Mouse (Mus musculus) kidney, adult 2 months (tissue): Measurements from ENCODE around the gene Nsun5. TPM values are rescaled to one million over a fixed set of nuclear protein-coding genes. Genes with fewer than 3 reads are reported as not detected.
"Not testable (repeated sequence)": the region's sequence is repeated elsewhere in the genome, so short reads cannot be mapped to it uniquely, and the experiment has no call there.

Experiments
- DNase-seq: peaks from one replicate; pipeline ENCODE4 v3.0.0; 2021
- H3K27ac ChIP-seq: fragments of 200-500 bp; 2 replicates; pipeline ENCODE4 v1.5.1; 2012; ENCODE audit warnings: low read depth, low read length, control low read depth, inconsistent platforms; ENCODE audit not compliant: insufficient read depth
- H3K27me3 ChIP-seq: fragments of 200-500 bp; replicated peaks from 2 replicates; pipeline ENCODE4 v1.6.1; 2012; ENCODE audit warnings: mild to moderate bottlenecking, moderate library complexity, low read length, inconsistent platforms; ENCODE audit not compliant: control insufficient read depth, insufficient read depth
- H3K36me3 ChIP-seq: fragments of 200-500 bp; 2 replicates; pipeline ENCODE4 v1.6.1; 2012; ENCODE audit warnings: mild to moderate bottlenecking, moderate library complexity, low read length, inconsistent platforms; ENCODE audit not compliant: control insufficient read depth, insufficient read depth
- H3K4me1 ChIP-seq: fragments of 200-500 bp; 2 replicates; pipeline ENCODE4 v1.6.1; 2011; ENCODE audit warnings: low read length; ENCODE audit not compliant: control insufficient read depth, insufficient read depth
- H3K4me3 ChIP-seq: fragments of 200-500 bp; 2 replicates; pipeline ENCODE4 v1.5.1; 2011; ENCODE audit warnings: mild to moderate bottlenecking, low read depth, low read length, control low read depth; ENCODE audit not compliant: insufficient read depth
- CTCF ChIP-seq: fragments of 200-500 bp; conservative IDR thresholded peaks from 2 replicates; pipeline ENCODE4 v1.5.1; 2011; ENCODE audit warnings: low read depth, mild to moderate bottlenecking, control low read depth, low read length, moderate library complexity, mixed read lengths; ENCODE audit not compliant: insufficient read depth, insufficient read length
- POLR2A ChIP-seq: fragments of 200-500 bp; IDR thresholded peaks from one replicate; pipeline ENCODE4 v1.6.1; 2011; ENCODE audit warnings: low read depth, low read length, control low read depth
- WGBS: fragments of 180-500 bp; shearing (Covaris S2); methylation state at CpG from one replicate; pipeline ENCODE4 v1.1.7; 2018; 5-methylcytosine and 5-hydroxymethylcytosine counted together
- polyA plus RNA-seq: library from polyadenylated mRNA; depleted of rRNA; stranded (reverse); fragments of >200 nt; gene quantifications from 2 replicates; pipeline ENCODE4 v1.2.3, GENCODE M21; 2012

Gene Nsun5
- polyA plus RNA-seq, 1 experiment, result 23.6 TPM

GRCm38 (mm10) chr5:135357556-135357955 lies 12.2 kb upstream of the Nsun5 start:
- TF ChIP-seq POLR2A, result no peak
- TF ChIP-seq CTCF, result no peak
- peaks cover 1% of the 10 kb centered on the region; the same call in 1 of the 2 replicates for H3K27me3 ChIP-seq
- H3K27ac ChIP-seq, result no peak overlapping the region
- H3K36me3 ChIP-seq, result no peaks in the 10 kb centered on the region
- WGBS, result 78% methylated on average over 2 of the region's 2 CpGs
- no peak overlapping the region for H3K4me3 ChIP-seq
- H3K4me1 ChIP-seq, result no peaks in the 10 kb centered on the region
- peak; percentile 56 for DNase-seq

GRCm38 (mm10) chr5:135359772-135360171 lies 10.0 kb upstream of the Nsun5 start:
- DNase-seq, result no peak
- H3K27me3 ChIP-seq, result peaks cover 1% of the 10 kb centered on the region; the same call in 1 of the 2 replicates
- H3K4me3 ChIP-seq, result no peak overlapping the region
- H3K4me1 ChIP-seq, result no peaks in the 10 kb centered on the region
- 79% methylated on average over 2 of the region's 2 CpGs for WGBS
- no peak for TF ChIP-seq POLR2A
- no peak for TF ChIP-seq CTCF
- no peaks in the 10 kb centered on the region for H3K36me3 ChIP-seq
- H3K27ac ChIP-seq, result no peak overlapping the region

- H3K27ac ChIP-seq, result no peak overlapping the region
- no peak for DNase-seq
- WGBS, result 86% methylated on average over 3 of the region's 3 CpGs
Observed at GRCm38 (mm10) chr5:135362572-135362971, 7.2 kb upstream of the Nsun5 start.

GRCm38 (mm10) chr5:135363540-135363939 lies 6.2 kb upstream of the Nsun5 start:
- DNase-seq, result peak; percentile 18
- peak; percentile 67 for TF ChIP-seq CTCF
- no peak for TF ChIP-seq POLR2A
- H3K4me3 ChIP-seq, result no peak overlapping the region
- no peaks in the 10 kb centered on the region for H3K36me3 ChIP-seq
- H3K27me3 ChIP-seq, result no peaks in the 10 kb centered on the region
- no peak overlapping the region for H3K27ac ChIP-seq
- WGBS, result 29% methylated on average over 12 of the region's 12 CpGs
- H3K4me1 ChIP-seq, result no peaks in the 10 kb centered on the region

More at GRCm38 (mm10) chr5:135362572-135362971, 7.2 kb upstream of the Nsun5 start:
- Histone ChIP-seq H3K36me3 (no peaks in the 10 kb centered on the region), H3K4me3 (no peak overlapping the region), H3K27me3 (peaks cover under 1% of the 10 kb centered on the region; the same call in 1 of the 2 replicates), H3K4me1 (no peaks in the 10 kb centered on the region)
- no peak for TF ChIP-seq CTCF
- no peak for TF ChIP-seq POLR2A

GRCm38 (mm10) chr5:135367841-135368240 lies 1.9 kb upstream of the Nsun5 start:
- peak; percentile 12 for DNase-seq
- 59% methylated on average over 6 of the region's 6 CpGs for WGBS
- Histone ChIP-seq H3K27me3 (no peaks in the 10 kb centered on the region), H3K4me1 (peaks cover 3% of the 10 kb centered on the region; the same call in 1 of the 2 replicates), H3K36me3 (no peaks in the 10 kb centered on the region), H3K27ac (no peak overlapping the region), H3K4me3 (no peak overlapping the region)
- TF ChIP-seq CTCF (no peak), POLR2A (no peak)

GRCm38 (mm10) chr5:135368312-135368711 lies 1.4 kb upstream of the Nsun5 start:
- TF ChIP-seq CTCF (no peak), POLR2A (no peak)
- no peaks in the 10 kb centered on the region for H3K27me3 ChIP-seq
- WGBS, result 83% methylated on average over 6 of the region's 6 CpGs
- no peak for DNase-seq
- no peak overlapping the region for H3K27ac ChIP-seq
- no peaks in the 10 kb centered on the region for H3K36me3 ChIP-seq
- no peak overlapping the region for H3K4me3 ChIP-seq
- peaks cover 3% of the 10 kb centered on the region; the same call in 1 of the 2 replicates for H3K4me1 ChIP-seq

- not testable (repeated sequence) for DNase-seq, H3K36me3 ChIP-seq, H3K27me3 ChIP-seq, H3K4me1 ChIP-seq, H3K27ac ChIP-seq
- 56% methylated on average over 9 of the region's 9 CpGs for WGBS
- peak overlapping the region; percentile 86 for H3K4me3 ChIP-seq
Observed at GRCm38 (mm10) chr5:135369196-135369595, 557 bp upstream of the Nsun5 start.

GRCm38 (mm10) chr5:135371195-135371594 lies 1.4 kb downstream of the Nsun5 start:
- TF ChIP-seq POLR2A (no peak), CTCF (no peak)
- Histone ChIP-seq H3K4me1 (peaks cover 3% of the 10 kb centered on the region; the same call in 1 of the 2 replicates), H3K27me3 (no peaks in the 10 kb centered on the region), H3K27ac (no peak overlapping the region), H3K4me3 (no peak overlapping the region), H3K36me3 (no peaks in the 10 kb centered on the region; the same call in 1 of the 2 replicates)
- 95% methylated on average over 13 of the region's 13 CpGs for WGBS
- no peak for DNase-seq
